Mouse (Mus musculus) stomach, embryonic 16.5 days (tissue): ENCODE measurements around the gene Anxa6. TPM values are rescaled to one million over a fixed set of nuclear protein-coding genes. Genes with fewer than 3 reads are reported as not detected.

ENCODE experiments used
- polyA plus RNA-seq: library from polyadenylated mRNA; unstranded; fragments of >200 nt; fragmentation: Nextera tagmentation; extraction: Ambion mirVana; gene quantifications from 2 replicates; pipeline ENCODE4 v1.2.1, GENCODE M21; 2015

The Anxa6 gene
- polyA plus RNA-seq, 1 experiment from 2014 or later, result 364 TPM

Other genes starting within 250 kb of the Anxa6 start
- 62.7 and 67.5 TPM in 2 replicates for gene Cdc42se2, start 245.8 kb downstream of the Anxa6 start, polyA plus RNA-seq
- 10.5 and 10.6 TPM in 2 replicates for gene Lyrm7, start 172.5 kb downstream of the Anxa6 start, polyA plus RNA-seq
- 505 and 634 TPM in 2 replicates for gene Hint1, start 167.1 kb downstream of the Anxa6 start, polyA plus RNA-seq
- 174 and 187 TPM in 2 replicates for gene Gpx3, start 131.0 kb downstream of the Anxa6 start, polyA plus RNA-seq
- 21.3 and 23.1 TPM in 2 replicates for gene Tnip1, start 70.5 kb downstream of the Anxa6 start, polyA plus RNA-seq
- 3.5 and 3.7 TPM in 2 replicates for gene Ccdc69, start 44.7 kb upstream of the Anxa6 start, polyA plus RNA-seq
- gene Gm2a, start 64.7 kb upstream of the Anxa6 start, polyA plus RNA-seq, result 26.5 and 28.8 TPM in 2 replicates
- not detected in 2 replicates for gene Slc36a3, start 118.3 kb upstream of the Anxa6 start, polyA plus RNA-seq
- gene Slc36a2, start 151.6 kb upstream of the Anxa6 start, polyA plus RNA-seq, result 1.3 and 2.0 TPM in 2 replicates
- gene Slc36a1, start 170.9 kb upstream of the Anxa6 start, polyA plus RNA-seq, result 1.9 and 2.3 TPM in 2 replicates